Mouse (Mus musculus) CH12.LX (cell line): Measurements from ENCODE around the gene L2hgdh.

Experiments
- ETS1 ChIP-seq: conservative IDR thresholded peaks from 2 replicates; pipeline ENCODE4 v1.6.1; 2012; ENCODE audit warnings: low read depth, mild to moderate bottlenecking, inconsistent platforms, low read length, improper control_type of control experiment, moderate library complexity
- MAX ChIP-seq: IDR thresholded peaks from 2 replicates; pipeline ENCODE4 v1.6.1; 2011; ENCODE audit warnings: low read length, improper control_type of control experiment

- TF ChIP-seq ETS1 (no peak), MAX (no peak; the same call in 1 of the 2 replicates)
Observed at GRCm38 (mm10) chr12:69682065-69682787, 42.4 kb downstream of the L2hgdh start.
